Mouse (Mus musculus): ENCODE results near the gene Dst. TPM values are rescaled to one million over a fixed set of nuclear protein-coding genes. Genes with fewer than 3 reads are reported as not detected.

Dst gene
- polyA plus RNA-seq (2014; fragmentation: Nextera tagmentation; extraction: Ambion mirVana) = 26.0 and 44.3 TPM in 2 replicates

DNA sequence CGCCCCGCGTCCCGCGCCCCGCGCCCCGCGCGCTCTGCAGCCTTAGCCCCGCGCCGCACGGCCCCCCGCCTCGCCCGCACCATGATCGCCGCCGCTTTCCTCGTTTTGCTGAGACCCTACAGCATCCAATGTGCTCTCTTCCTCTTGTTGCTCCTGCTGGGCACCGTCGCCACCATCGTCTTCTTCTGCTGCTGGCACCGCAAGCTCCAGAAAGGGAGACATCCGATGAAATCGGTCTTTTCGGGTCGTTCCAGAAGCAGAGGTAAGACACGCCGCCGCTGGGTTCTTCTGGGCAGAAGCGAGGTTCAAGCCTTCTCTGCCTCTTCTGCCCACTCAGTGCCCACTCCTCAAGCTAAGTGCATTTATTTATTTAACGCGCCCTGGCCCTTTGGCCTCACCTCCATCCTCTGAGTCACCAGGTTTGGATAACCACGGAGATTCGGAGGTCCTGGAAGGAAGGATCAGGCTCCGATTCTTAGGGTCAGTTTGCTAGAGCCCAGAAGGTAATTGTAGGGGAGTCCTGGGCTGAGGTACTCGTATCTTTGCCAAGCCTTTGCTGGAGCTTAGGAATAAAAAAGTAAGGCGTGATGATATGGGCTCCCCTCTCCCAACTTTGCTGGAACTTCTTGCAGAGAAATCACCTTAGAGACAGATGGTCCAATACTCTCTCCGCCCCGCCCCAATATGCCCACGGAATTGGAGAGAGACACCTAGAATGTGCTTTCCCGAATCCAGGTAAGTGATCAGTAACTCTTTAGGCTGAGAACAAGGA is at the start of gene Dst:
TSS of gene Dst (plus strand) at position 35 of the 772 bp plus-strand sequence.
- WGBS = 4% methylated on average over 41 of the region's 44 CpGs
- Histone ChIP-seq H3K27ac (ENCODE audit: low read depth, low read length) (no peak within 1 kb of the TSS), H3K27me3 (ENCODE audit: control insufficient read depth, insufficient read depth, low read length) (peaks cover 39% of the 10 kb centered on the region)

DNA sequence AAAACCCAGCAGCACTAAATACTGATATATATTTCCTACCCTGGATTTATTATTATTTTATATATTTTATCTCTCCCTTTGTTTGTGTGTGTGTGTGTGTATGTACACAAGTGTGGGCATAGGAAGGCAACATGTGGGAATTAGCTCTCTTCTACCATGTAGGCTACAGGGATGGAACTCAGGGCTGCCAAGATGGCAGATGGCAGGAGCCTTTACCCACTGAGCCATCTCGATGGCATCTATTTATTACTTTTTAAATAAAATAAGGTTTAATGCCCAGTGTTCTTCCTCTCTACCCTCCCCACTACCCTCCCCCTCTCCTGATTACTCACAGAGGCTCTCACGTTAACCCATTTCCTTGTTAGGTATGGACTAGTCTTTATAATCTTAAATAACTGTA is 39.0 kb upstream of the Dst start:
- no peak overlapping the region for H3K9ac ChIP-seq (ENCODE audit: low read depth, low read length)
- no peak overlapping the region for H3K27ac ChIP-seq (ENCODE audit: low read depth, low read length)
- no peak for ATAC-seq (ENCODE audit: low FRiP score, low TSS enrichment)
- H3K36me3 ChIP-seq (ENCODE audit: control insufficient read depth, insufficient read depth, low read length) = no peaks in the 10 kb centered on the region
- H3K4me1 ChIP-seq (ENCODE audit: control insufficient read depth, insufficient read depth, low read length) = no peaks in the 10 kb centered on the region
- H3K27me3 ChIP-seq (ENCODE audit: control insufficient read depth, insufficient read depth, low read length) = no peaks in the 10 kb centered on the region
- no peak overlapping the region for H3K4me3 ChIP-seq (ENCODE audit: low read length)
- WGBS = 89% methylated on average over 2 of the region's 2 CpGs
- H3K4me2 ChIP-seq (replicated peaks; ENCODE audit: low read depth, low read length) = no peak overlapping the region
- H3K9me3 ChIP-seq (ENCODE audit: control insufficient read depth, low read length) = no peaks in the 10 kb centered on the region

More for the DNA sequence above, at the start of gene Dst:
- Histone ChIP-seq H3K4me2 (replicated peaks; ENCODE audit: low read depth, low read length) (peak within 1 kb of the TSS; percentile 97), H3K4me1 (ENCODE audit: control insufficient read depth, insufficient read depth, low read length) (0 out of 2 replicates have a peak, but pooled peaks cover 6% of the 10 kb centered on the region), H3K9ac (ENCODE audit: low read depth, low read length) (peak within 1 kb of the TSS; percentile 54), H3K4me3 (ENCODE audit: low read length) (peak within 1 kb of the TSS; percentile 67), H3K36me3 (ENCODE audit: control insufficient read depth, insufficient read depth, low read length) (no peaks in the 10 kb centered on the region), H3K9me3 (ENCODE audit: control insufficient read depth, low read length) (no peaks in the 10 kb centered on the region)
- 0 out of 2 replicates have a peak, but pooled peaks have one; percentile 1 for ATAC-seq (ENCODE audit: low FRiP score, low TSS enrichment)

GRCm38 (mm10) chr1:33869437-33869836 is 38.6 kb upstream of the Dst start:
- Histone ChIP-seq H3K27me3 (ENCODE audit: control insufficient read depth, insufficient read depth, low read length) (no peaks in the 10 kb centered on the region), H3K4me2 (replicated peaks; ENCODE audit: low read depth, low read length) (no peak overlapping the region), H3K9me3 (ENCODE audit: control insufficient read depth, low read length) (no peaks in the 10 kb centered on the region), H3K36me3 (ENCODE audit: control insufficient read depth, insufficient read depth, low read length) (no peaks in the 10 kb centered on the region), H3K4me3 (ENCODE audit: low read length) (no peak overlapping the region), H3K4me1 (ENCODE audit: control insufficient read depth, insufficient read depth, low read length) (no peaks in the 10 kb centered on the region), H3K27ac (ENCODE audit: low read depth, low read length) (no peak overlapping the region), H3K9ac (ENCODE audit: low read depth, low read length) (no peak overlapping the region)
- no peak for ATAC-seq (ENCODE audit: low FRiP score, low TSS enrichment)
- 88% methylated on average over 3 of the region's 3 CpGs for WGBS

DNA sequence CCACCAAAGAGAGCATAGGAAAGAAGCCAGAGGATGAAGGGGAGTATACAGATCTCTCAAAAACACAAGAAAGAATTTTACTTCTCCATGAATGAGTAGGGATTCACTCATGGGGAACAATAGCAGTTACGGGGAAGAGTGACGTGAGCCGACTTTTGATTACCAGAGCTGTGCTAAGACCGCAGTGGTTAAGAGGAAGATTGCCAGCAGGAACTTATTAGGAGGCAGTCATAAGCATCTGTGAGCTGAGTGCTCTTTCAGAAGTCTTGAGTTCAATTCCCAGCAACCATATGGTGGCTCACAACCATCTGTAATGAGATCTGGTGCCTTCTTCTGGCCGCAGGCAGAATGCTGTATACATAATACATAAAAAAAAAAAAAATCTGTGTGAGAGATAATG is 34.5 kb upstream of the Dst start:
- 89% methylated on average over 5 of the region's 5 CpGs for WGBS
- Histone ChIP-seq H3K27me3 (ENCODE audit: control insufficient read depth, insufficient read depth, low read length) (no peaks in the 10 kb centered on the region), H3K9me3 (ENCODE audit: control insufficient read depth, low read length) (no peaks in the 10 kb centered on the region), H3K36me3 (ENCODE audit: control insufficient read depth, insufficient read depth, low read length) (no peaks in the 10 kb centered on the region), H3K9ac (ENCODE audit: low read depth, low read length) (no peak overlapping the region), H3K27ac (ENCODE audit: low read depth, low read length) (no peak overlapping the region), H3K4me3 (ENCODE audit: low read length) (no peak overlapping the region), H3K4me1 (ENCODE audit: control insufficient read depth, insufficient read depth, low read length) (no peaks in the 10 kb centered on the region), H3K4me2 (replicated peaks; ENCODE audit: low read depth, low read length) (no peak overlapping the region)
- no peak for ATAC-seq (ENCODE audit: low FRiP score, low TSS enrichment)

GRCm38 (mm10) chr1:33875691-33876090 is 32.3 kb upstream of the Dst start:
- WGBS = 43% methylated on average over 6 of the region's 6 CpGs
- H3K27ac ChIP-seq (ENCODE audit: low read depth, low read length) = no peak overlapping the region
- no peaks in the 10 kb centered on the region for H3K36me3 ChIP-seq (ENCODE audit: control insufficient read depth, insufficient read depth, low read length)
- no peaks in the 10 kb centered on the region for H3K9me3 ChIP-seq (ENCODE audit: control insufficient read depth, low read length)
- no peak overlapping the region for H3K4me3 ChIP-seq (ENCODE audit: low read length)
- H3K27me3 ChIP-seq (ENCODE audit: control insufficient read depth, insufficient read depth, low read length) = no peaks in the 10 kb centered on the region
- H3K9ac ChIP-seq (ENCODE audit: low read depth, low read length) = no peak overlapping the region
- ATAC-seq (ENCODE audit: low FRiP score, low TSS enrichment) = no peak
- H3K4me2 ChIP-seq (replicated peaks; ENCODE audit: low read depth, low read length) = no peak overlapping the region
- H3K4me1 ChIP-seq (ENCODE audit: control insufficient read depth, insufficient read depth, low read length) = no peaks in the 10 kb centered on the region

GRCm38 (mm10) chr1:33876416-33876815 is 31.6 kb upstream of the Dst start:
- no peaks in the 10 kb centered on the region for H3K4me1 ChIP-seq (ENCODE audit: control insufficient read depth, insufficient read depth, low read length)
- H3K27me3 ChIP-seq (ENCODE audit: control insufficient read depth, insufficient read depth, low read length) = no peaks in the 10 kb centered on the region
- no peak overlapping the region for H3K27ac ChIP-seq (ENCODE audit: low read depth, low read length)
- H3K4me2 ChIP-seq (replicated peaks; ENCODE audit: low read depth, low read length) = no peak overlapping the region
- no peaks in the 10 kb centered on the region for H3K36me3 ChIP-seq (ENCODE audit: control insufficient read depth, insufficient read depth, low read length)
- H3K4me3 ChIP-seq (ENCODE audit: low read length) = no peak overlapping the region
- 85% methylated on average over 3 of the region's 3 CpGs for WGBS
- H3K9ac ChIP-seq (ENCODE audit: low read depth, low read length) = no peak overlapping the region
- no peak for ATAC-seq (ENCODE audit: low FRiP score, low TSS enrichment)
- H3K9me3 ChIP-seq (ENCODE audit: control insufficient read depth, low read length) = no peaks in the 10 kb centered on the region

DNA sequence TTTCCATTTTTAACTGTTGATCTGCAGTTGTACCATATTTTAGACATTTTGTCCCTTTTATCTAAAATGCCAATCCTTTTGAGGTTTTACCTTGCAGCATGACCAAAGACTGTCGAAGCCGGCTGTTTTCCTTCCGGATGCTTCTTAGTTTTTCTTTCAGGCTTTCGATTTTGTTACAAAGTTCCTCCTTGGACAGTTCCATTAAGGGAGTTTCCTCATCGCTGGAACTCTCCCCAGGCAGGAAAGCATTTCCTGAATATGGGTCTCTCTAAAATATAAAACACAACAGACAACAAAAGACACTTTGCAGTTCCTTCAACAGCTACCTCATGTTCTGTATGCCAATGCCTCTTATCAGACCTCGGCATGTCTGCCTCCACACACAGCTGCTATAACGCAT is 29.9 kb upstream of the Dst start:
- Histone ChIP-seq H3K9me3 (ENCODE audit: control insufficient read depth, low read length) (no peaks in the 10 kb centered on the region), H3K36me3 (ENCODE audit: control insufficient read depth, insufficient read depth, low read length) (no peaks in the 10 kb centered on the region), H3K9ac (ENCODE audit: low read depth, low read length) (no peak overlapping the region), H3K27ac (ENCODE audit: low read depth, low read length) (no peak overlapping the region), H3K4me2 (replicated peaks; ENCODE audit: low read depth, low read length) (no peak overlapping the region), H3K4me3 (ENCODE audit: low read length) (no peak overlapping the region), H3K27me3 (ENCODE audit: control insufficient read depth, insufficient read depth, low read length) (no peaks in the 10 kb centered on the region), H3K4me1 (ENCODE audit: control insufficient read depth, insufficient read depth, low read length) (no peaks in the 10 kb centered on the region)
- no peak for ATAC-seq (ENCODE audit: low FRiP score, low TSS enrichment)
- WGBS = 82% methylated on average over 7 of the region's 7 CpGs

DNA sequence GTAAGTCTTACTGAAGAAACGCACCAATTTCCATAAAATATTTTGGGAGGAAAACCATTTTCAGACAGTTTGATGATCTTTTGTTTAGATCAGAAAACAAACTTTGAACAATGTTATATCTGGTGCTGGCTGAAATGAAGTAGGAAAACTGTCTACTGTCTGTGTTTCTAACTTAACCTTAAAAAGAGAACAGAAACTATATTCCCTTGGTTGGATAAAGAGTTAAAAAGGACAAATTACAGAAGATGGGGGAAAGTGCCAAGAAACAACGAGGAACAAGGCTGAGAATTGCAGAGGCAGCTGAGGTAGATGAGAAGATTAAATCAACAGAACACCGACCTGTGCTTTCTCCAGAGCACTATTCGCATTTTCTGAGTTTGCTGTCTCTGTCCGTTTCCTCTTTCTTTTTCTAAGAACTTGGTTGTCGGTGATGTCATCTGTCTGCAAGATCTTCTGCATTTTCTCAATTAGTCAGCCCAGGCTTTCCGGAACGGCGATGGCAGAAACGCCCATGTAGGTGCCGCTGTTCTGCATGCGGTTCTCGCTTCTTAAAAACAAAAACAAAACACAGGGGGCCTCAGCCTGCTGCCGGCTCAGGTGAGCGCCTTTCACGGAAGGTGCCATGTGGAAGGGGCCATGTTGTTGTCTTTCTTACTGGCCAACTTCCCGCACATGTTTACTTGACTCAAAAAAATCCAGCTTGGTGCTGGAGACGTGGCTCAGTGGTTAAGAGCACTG is 24.8 kb upstream of the Dst start:
- no peak for ATAC-seq (ENCODE audit: low FRiP score, low TSS enrichment)
- 24% methylated on average over 18 of the region's 18 CpGs for WGBS
- Histone ChIP-seq H3K9ac (ENCODE audit: low read depth, low read length) (no peak overlapping the region), H3K36me3 (ENCODE audit: control insufficient read depth, insufficient read depth, low read length) (no peaks in the 10 kb centered on the region), H3K4me1 (ENCODE audit: control insufficient read depth, insufficient read depth, low read length) (no peaks in the 10 kb centered on the region), H3K4me3 (ENCODE audit: low read length) (peak overlapping the region; percentile 21), H3K4me2 (replicated peaks; ENCODE audit: low read depth, low read length) (peak overlapping the region; percentile 47), H3K27me3 (ENCODE audit: control insufficient read depth, insufficient read depth, low read length) (no peaks in the 10 kb centered on the region), H3K27ac (ENCODE audit: low read depth, low read length) (no peak overlapping the region), H3K9me3 (ENCODE audit: control insufficient read depth, low read length) (no peaks in the 10 kb centered on the region)

GRCm38 (mm10) chr1:33892784-33893183 is 15.2 kb upstream of the Dst start:
- H3K4me3 ChIP-seq (ENCODE audit: low read length) = no peak overlapping the region
- no peak overlapping the region for H3K27ac ChIP-seq (ENCODE audit: low read depth, low read length)
- H3K27me3 ChIP-seq (ENCODE audit: control insufficient read depth, insufficient read depth, low read length) = no peaks in the 10 kb centered on the region
- H3K36me3 ChIP-seq (ENCODE audit: control insufficient read depth, insufficient read depth, low read length) = no peaks in the 10 kb centered on the region
- no peak for ATAC-seq (ENCODE audit: low FRiP score, low TSS enrichment)
- no peak overlapping the region for H3K9ac ChIP-seq (ENCODE audit: low read depth, low read length)
- 71% methylated on average over 10 of the region's 10 CpGs for WGBS
- H3K4me2 ChIP-seq (replicated peaks; ENCODE audit: low read depth, low read length) = no peak overlapping the region
- no peaks in the 10 kb centered on the region for H3K4me1 ChIP-seq (ENCODE audit: control insufficient read depth, insufficient read depth, low read length)
- H3K9me3 ChIP-seq (ENCODE audit: control insufficient read depth, low read length) = no peaks in the 10 kb centered on the region
